ENCODE assay signal across 13 mouse cellular contexts in genomic region chr2:50942741-50943140, GRCm38 (mm10).
DNase-seq lines count a peak whose midpoint lies in the region; ATAC-seq and TF ChIP-seq lines count a peak whose summit lies in the region.
"Had no signal": no experiment of that assay in that cellular context is flagged by ENCODE, and none has a peak within 500 bp of the region (broad histone marks: within the 10 kb centered on the region; RNA-seq: fewer than 3 reads in every experiment).

No protein-coding gene starts in this region.

- H3K9ac ChIP-seq in kidney, embryonic 14.5 days (ENCODE audit: low read depth, low read length): no peak overlapping the region
- H3K9ac ChIP-seq in embryonic facial prominence, embryonic 13.5 days: no peak overlapping the region
- 0 out of 2 replicates have a peak overlapping the region, but pooled peaks have one; percentile 26 for H3K9ac ChIP-seq in limb, embryonic 14.5 days (ENCODE audit: low read depth, low read length, severe bottlenecking)
- no peak overlapping the region for H3K9ac ChIP-seq in midbrain, postnatal 0 days (replicated peaks; ENCODE audit: low read length, poor library complexity, severe bottlenecking)
- H3K9ac ChIP-seq: forebrain, embryonic 15.5 days; hindbrain, embryonic 12.5 days had no signal

- no peak overlapping the region for H3K4me3 ChIP-seq in kidney, embryonic 14.5 days (ENCODE audit: low read length)
- H3K4me3 ChIP-seq in embryonic facial prominence, embryonic 13.5 days: no peak overlapping the region
- H3K4me3 ChIP-seq in limb, embryonic 14.5 days (replicated peaks; ENCODE audit: low read length): no peak overlapping the region
- no peak overlapping the region for H3K4me3 ChIP-seq in midbrain, postnatal 0 days (ENCODE audit: low read depth, low read length)
- H3K4me3 ChIP-seq: forebrain, embryonic 15.5 days; hindbrain, embryonic 12.5 days had no signal

- no peaks in the 10 kb centered on the region for H3K36me3 ChIP-seq in kidney, embryonic 14.5 days (ENCODE audit: control insufficient read depth, insufficient read depth, low read length)
- no peaks in the 10 kb centered on the region for H3K36me3 ChIP-seq in embryonic facial prominence, embryonic 13.5 days
- no peaks in the 10 kb centered on the region for H3K36me3 ChIP-seq in limb, embryonic 14.5 days (ENCODE audit: control insufficient read depth, insufficient read depth, low read length)
- H3K36me3 ChIP-seq in midbrain, postnatal 0 days (ENCODE audit: insufficient read depth, low read length): no peaks in the 10 kb centered on the region
- H3K36me3 ChIP-seq: forebrain, embryonic 15.5 days; hindbrain, embryonic 12.5 days had no signal

- intact Hi-C loops in gastrocnemius, postnatal 14 days (cut with DNase I; ENCODE audit: low total_unique reads): no loop called here
- intact Hi-C loops in left cerebral cortex, postnatal 14 days (cut with DNase I): no loop called here

- ATAC-seq in kidney, embryonic 14.5 days (ENCODE audit: low FRiP score, low TSS enrichment): no peak
- ATAC-seq in embryonic facial prominence, embryonic 13.5 days (ENCODE audit: insufficient number of reproducible peaks, insufficient read depth, low FRiP score, low TSS enrichment, low read depth): no peak
- no peak for ATAC-seq in limb, embryonic 14.5 days (ENCODE audit: low FRiP score, low read depth)
- no peak for ATAC-seq in midbrain, postnatal 0 days (ENCODE audit: low FRiP score)
- ATAC-seq: activated CD4-positive, CD25-positive, alpha-beta regulatory T cell, adult 4 months; forebrain, embryonic 15.5 days had no signal

- H3K27me3 ChIP-seq in kidney, embryonic 14.5 days (ENCODE audit: control insufficient read depth, insufficient read depth, low read length): no peaks in the 10 kb centered on the region
- H3K27me3 ChIP-seq in embryonic facial prominence, embryonic 13.5 days: no peaks in the 10 kb centered on the region
- H3K27me3 ChIP-seq in limb, embryonic 14.5 days (ENCODE audit: control insufficient read depth, insufficient read depth, low read length): no peaks in the 10 kb centered on the region
- no peaks in the 10 kb centered on the region for H3K27me3 ChIP-seq in midbrain, postnatal 0 days (ENCODE audit: insufficient read depth, low read length)
- H3K27me3 ChIP-seq: forebrain, embryonic 15.5 days; hindbrain, embryonic 12.5 days had no signal

- no peaks in the 10 kb centered on the region for H3K9me3 ChIP-seq in kidney, embryonic 14.5 days (ENCODE audit: control insufficient read depth, low read length)
- H3K9me3 ChIP-seq in embryonic facial prominence, embryonic 13.5 days: no peaks in the 10 kb centered on the region
- H3K9me3 ChIP-seq in limb, embryonic 14.5 days (ENCODE audit: control insufficient read depth, low read length): no peaks in the 10 kb centered on the region
- no peaks in the 10 kb centered on the region for H3K9me3 ChIP-seq in midbrain, postnatal 0 days (ENCODE audit: low read length)
- H3K9me3 ChIP-seq: forebrain, embryonic 15.5 days; hindbrain, embryonic 12.5 days had no signal

- TF ChIP-seq POLR2A in limb, embryonic 14.5 days (IDR thresholded peaks at IDR 0.05; ENCODE audit: borderline replicate concordance, extremely low read depth, insufficient read depth, insufficient read length): no peak

- TF ChIP-seq CTCF in midbrain, postnatal 0 days (IDR thresholded peaks at IDR 0.05): no peak

- H3K27ac ChIP-seq in kidney, embryonic 14.5 days (ENCODE audit: low read depth, low read length): no peak overlapping the region
- H3K27ac ChIP-seq in embryonic facial prominence, embryonic 13.5 days: peak overlapping the region; percentile 57
- H3K27ac ChIP-seq in limb, embryonic 14.5 days (replicated peaks; ENCODE audit: low read depth, low read length): peak overlapping the region; percentile 59; the same call in 1 of the 2 replicates
- no peak overlapping the region for H3K27ac ChIP-seq in midbrain, postnatal 0 days (ENCODE audit: low read depth, low read length)
- H3K27ac ChIP-seq: forebrain, embryonic 15.5 days; hindbrain, embryonic 12.5 days had no signal

- 79% methylated on average over 11 of the region's 11 CpGs for WGBS in kidney, embryonic 14.5 days
- WGBS in embryonic facial prominence, embryonic 13.5 days: 47% methylated on average over 11 of the region's 11 CpGs
- 53% methylated on average over 11 of the region's 11 CpGs for WGBS in limb, embryonic 14.5 days
- WGBS in midbrain, postnatal 0 days: 74% methylated on average over 11 of the region's 11 CpGs

- H3K4me1 ChIP-seq in kidney, embryonic 14.5 days (ENCODE audit: control insufficient read depth, insufficient read depth, low read length): no peaks in the 10 kb centered on the region
- H3K4me1 ChIP-seq in embryonic facial prominence, embryonic 13.5 days: peaks cover 24% of the 10 kb centered on the region
- H3K4me1 ChIP-seq in limb, embryonic 14.5 days (ENCODE audit: control insufficient read depth, insufficient read depth, low read length): 0 out of 2 replicates have a peak, but pooled peaks cover 12% of the 10 kb centered on the region
- no peaks in the 10 kb centered on the region; the same call in 1 of the 2 replicates for H3K4me1 ChIP-seq in midbrain, postnatal 0 days (ENCODE audit: insufficient read depth, low read length)
- H3K4me1 ChIP-seq: forebrain, embryonic 15.5 days; hindbrain, embryonic 12.5 days had no signal

- DNase-seq in kidney, postnatal 10 days: peak; percentile 11
- peak; percentile 69 for DNase-seq in gastrocnemius, postnatal 14 days
- DNase-seq in limb, embryonic 14.5 days (ENCODE audit: low spot score): peak; percentile 40
- no peak for DNase-seq in left cerebral cortex, postnatal 14 days (ENCODE audit: low spot score in 2 of 2)
- DNase-seq in midbrain, postnatal 0 days (ENCODE audit: low spot score): no peak
- DNase-seq: cerebellum, adult 11 months; left cerebral cortex, postnatal 4 days; right cerebral cortex, adult 18-20 months had no signal

- H3K4me2 ChIP-seq in kidney, embryonic 14.5 days (replicated peaks; ENCODE audit: low read depth, low read length): no peak overlapping the region
- peak overlapping the region; percentile 45 for H3K4me2 ChIP-seq in embryonic facial prominence, embryonic 13.5 days
- peak overlapping the region; percentile 33; the same call in 1 of the 2 replicates for H3K4me2 ChIP-seq in limb, embryonic 14.5 days (replicated peaks; ENCODE audit: low read depth, low read length, severe bottlenecking)
- H3K4me2 ChIP-seq in midbrain, postnatal 0 days (ENCODE audit: low read depth, low read length, poor library complexity, severe bottlenecking): no peak overlapping the region
- H3K4me2 ChIP-seq: forebrain, embryonic 15.5 days; hindbrain, embryonic 12.5 days had no signal

Comparison
In these comparisons a context has a peak if more than half of its experiments do, and no peak if none do; other contexts are left out.
1. DNase-seq: peak in kidney, postnatal 10 days (single experiment), gastrocnemius, postnatal 14 days (single experiment) and limb, embryonic 14.5 days (single experiment); none in left cerebral cortex, postnatal 14 days (0 of 2) and midbrain, postnatal 0 days (single experiment).
2. H3K27ac ChIP-seq: peak in embryonic facial prominence, embryonic 13.5 days (single experiment) and limb, embryonic 14.5 days (single experiment); none in kidney, embryonic 14.5 days (single experiment) and midbrain, postnatal 0 days (single experiment).
3. H3K4me2 ChIP-seq: peak in embryonic facial prominence, embryonic 13.5 days (single experiment) and limb, embryonic 14.5 days (single experiment); none in kidney, embryonic 14.5 days (single experiment) and midbrain, postnatal 0 days (single experiment).